Comparison of ENCODE assay signal across 8 mouse cellular contexts in genomic region chr5:108694352-108695261, GRCm38 (mm10). TPM values are rescaled to one million over a fixed set of nuclear protein-coding genes. Genes with fewer than 3 reads are reported as not detected.
DNase-seq lines count a peak whose midpoint lies in the region; ATAC-seq lines count a peak whose summit lies in the region.

No protein-coding gene starts in this region.

- peak overlapping the region; percentile 75 for H3K4me2 ChIP-seq in embryonic facial prominence, embryonic 11.5 days (ENCODE audit: low read depth, low read length)

- no peaks in the 10 kb centered on the region; the same call in 1 of the 2 replicates for H3K27me3 ChIP-seq in embryonic facial prominence, embryonic 11.5 days (ENCODE audit: control insufficient read depth, insufficient read depth, low read length)
- no peaks in the 10 kb centered on the region; the same call in 1 of the 2 replicates for H3K27me3 ChIP-seq in splenic B cell, adult 2 months (ENCODE audit: control insufficient read depth, insufficient read depth, low read length, poor library complexity, severe bottlenecking)

- H3K36me3 ChIP-seq in embryonic facial prominence, embryonic 11.5 days (replicated peaks; ENCODE audit: control insufficient read depth, insufficient read depth, low read depth, low read length), result no peaks in the 10 kb centered on the region
- no peaks in the 10 kb centered on the region for H3K36me3 ChIP-seq in splenic B cell, adult 2 months (ENCODE audit: control insufficient read depth, insufficient read depth, low read length, poor library complexity, severe bottlenecking)

- H3K4me1 ChIP-seq in embryonic facial prominence, embryonic 11.5 days (ENCODE audit: control insufficient read depth, insufficient read depth, low read length), result no peaks in the 10 kb centered on the region; the same call in none of the 2 replicates

- intact Hi-C loops in heart, postnatal 14 days (cut with DNase I), result no loop called here

- H3K27ac ChIP-seq in embryonic facial prominence, embryonic 11.5 days (replicated peaks; ENCODE audit: low read depth, low read length), result peak overlapping the region; percentile 62

- peak; percentile 54 for DNase-seq in ovary, adult 18-20 months (ENCODE audit: low spot score)
- no peak for DNase-seq in ovary, postnatal 10 days (ENCODE audit: low spot score)
- DNase-seq in embryonic facial prominence, embryonic 11.5 days (ENCODE audit: low spot score), result peak; percentile 51
- DNase-seq in heart, postnatal 14 days, result peak; percentile 31 to 37
- DNase-seq in kidney, postnatal 4 days, result peak; percentile 64 to 77
- DNase-seq in splenic B cell, adult 2 months (ENCODE audit: low read depth, low spot score), result peak; percentile 43

- peak; percentile 54 for ATAC-seq in embryonic facial prominence, embryonic 11.5 days (replicated peaks; ENCODE audit: insufficient number of reproducible peaks, low FRiP score, low TSS enrichment, low read depth)
- peak; percentile 56 for ATAC-seq in megakaryocyte-erythroid progenitor cell, adult 5-6 weeks (replicated peaks; ENCODE audit: low FRiP score, low TSS enrichment, poor library complexity, severe bottlenecking)
- no peak for ATAC-seq in inflammation-experienced regulatory T-cells, adult 6 months

- peak overlapping the region; percentile 91 for H3K4me3 ChIP-seq in embryonic facial prominence, embryonic 11.5 days (ENCODE audit: low read depth, low read length)

- peak overlapping the region; percentile 87 for H3K9ac ChIP-seq in embryonic facial prominence, embryonic 11.5 days (replicated peaks; ENCODE audit: low read length)

- H3K9me3 ChIP-seq in embryonic facial prominence, embryonic 11.5 days (replicated peaks; ENCODE audit: control insufficient read depth, low read length), result no peaks in the 10 kb centered on the region

- under 1% methylated on average over 70 of the region's 99 CpGs for WGBS in embryonic facial prominence, embryonic 11.5 days

RNA-seq across cellular contexts. Expression of gene Fgfrl1, which starts 2.4 kb away (rescaled TPM):
- polyA plus RNA-seq in embryonic facial prominence, embryonic 11.5 days (2014; fragmentation: Nextera tagmentation; extraction: Ambion mirVana), result 21.4 and 22.4 TPM in 2 replicates
- total RNA-seq in heart, postnatal 14 days (2021), result 10 to 100 TPM; 16.6 to 16.9 TPM
- 16.8 and 29.8 TPM in 2 replicates for total RNA-seq in megakaryocyte-erythroid progenitor cell, adult 5-6 weeks (2014; fragmentation: Nextera tagmentation)
- 7.5 and 8.4 TPM in 2 replicates for total RNA-seq in megakaryocyte-erythroid progenitor cell, adult 5-6 weeks (2017)
- under 1 TPM in 1 of 3 experiments, not detected in 2; 0.32 TPM for polyA plus RNA-seq in inflammation-experienced regulatory T-cells, adult 6 months (2017; shearing (Covaris generic))

RNA-seq across cellular contexts. Expression of gene Slc26a1, which starts 19.2 kb away (rescaled TPM):
- 0.38 and 0.71 TPM in 2 replicates for polyA plus RNA-seq in embryonic facial prominence, embryonic 11.5 days (2014; fragmentation: Nextera tagmentation; extraction: Ambion mirVana)
- not detected for total RNA-seq in heart, postnatal 14 days (2021)
- total RNA-seq in megakaryocyte-erythroid progenitor cell, adult 5-6 weeks (2014; fragmentation: Nextera tagmentation), result 22.9 and 25.8 TPM in 2 replicates
- 10.7 and 12.3 TPM in 2 replicates for total RNA-seq in megakaryocyte-erythroid progenitor cell, adult 5-6 weeks (2017)
- polyA plus RNA-seq in inflammation-experienced regulatory T-cells, adult 6 months (2017; shearing (Covaris generic)), result under 1 TPM in 2 of 3 experiments, not detected in 1; 0.16 to 0.78 TPM

RNA-seq across cellular contexts. Expression of gene Dgkq, which starts 25.1 kb away (rescaled TPM):
- polyA plus RNA-seq in embryonic facial prominence, embryonic 11.5 days (2014; fragmentation: Nextera tagmentation; extraction: Ambion mirVana), result 7.1 and 7.4 TPM in 2 replicates
- 10 to 100 TPM; 12.5 to 12.8 TPM for total RNA-seq in heart, postnatal 14 days (2021)
- total RNA-seq in megakaryocyte-erythroid progenitor cell, adult 5-6 weeks (2014; fragmentation: Nextera tagmentation), result 16.3 and 24.7 TPM in 2 replicates
- 10.5 and 13.0 TPM in 2 replicates for total RNA-seq in megakaryocyte-erythroid progenitor cell, adult 5-6 weeks (2017)
- 1 to 10 TPM; 2.1 to 7.7 (median 4.7) TPM for polyA plus RNA-seq in inflammation-experienced regulatory T-cells, adult 6 months (2017; shearing (Covaris generic))

RNA-seq across cellular contexts. Expression of gene Idua, which starts 34.5 kb away (rescaled TPM):
- 9.6 and 10.4 TPM in 2 replicates for polyA plus RNA-seq in embryonic facial prominence, embryonic 11.5 days (2014; fragmentation: Nextera tagmentation; extraction: Ambion mirVana)
- 10 to 100 TPM; 16.7 to 16.9 TPM for total RNA-seq in heart, postnatal 14 days (2021)
- 19.9 and 20.7 TPM in 2 replicates for total RNA-seq in megakaryocyte-erythroid progenitor cell, adult 5-6 weeks (2014; fragmentation: Nextera tagmentation)
- 2.8 and 7.8 TPM in 2 replicates for total RNA-seq in megakaryocyte-erythroid progenitor cell, adult 5-6 weeks (2017)
- 10 to 100 TPM; 13.1 to 17.8 (median 13.5) TPM for polyA plus RNA-seq in inflammation-experienced regulatory T-cells, adult 6 months (2017; shearing (Covaris generic))

Comparison
In these comparisons a context has a peak if more than half of its experiments do, and no peak if none do; other contexts are left out.
1. RNA of gene Slc26a1, which starts 19.2 kb away (total RNA-seq): 10.7 to 25.8 TPM in megakaryocyte-erythroid progenitor cell, adult 5-6 weeks; not detected in heart, postnatal 14 days; every median in the first group is over 10 times any median in the second.